Mouse (Mus musculus) small intestine, adult 2 months (tissue): ENCODE measurements around the gene Emp2.

Experiments used
- CTCF ChIP-seq: fragments of 200-500 bp; IDR thresholded peaks from 2 replicates; pipeline ENCODE4 v1.5.1; 2012; ENCODE audit warnings: low read depth, mild to moderate bottlenecking, control low read depth, inconsistent platforms, low read length, moderate library complexity, mixed read lengths; ENCODE audit not compliant: insufficient replicate concordance, insufficient read length; ENCODE audit errors: extremely low read depth
- POLR2A ChIP-seq: fragments of 200-500 bp; IDR thresholded peaks from 2 replicates; pipeline ENCODE4 v1.6.1; 2012; ENCODE audit warnings: low read depth, mild to moderate bottlenecking, control low read depth, inconsistent platforms, low read length, moderate library complexity

- TF ChIP-seq POLR2A, result no peak
- no peak for TF ChIP-seq CTCF
Measured at GRCm38 (mm10) chr16:10317197-10317544, 3.4 kb upstream of the Emp2 start.
